10 mouse cellular contexts compared by ENCODE assay signal in the genomic region with DNA sequence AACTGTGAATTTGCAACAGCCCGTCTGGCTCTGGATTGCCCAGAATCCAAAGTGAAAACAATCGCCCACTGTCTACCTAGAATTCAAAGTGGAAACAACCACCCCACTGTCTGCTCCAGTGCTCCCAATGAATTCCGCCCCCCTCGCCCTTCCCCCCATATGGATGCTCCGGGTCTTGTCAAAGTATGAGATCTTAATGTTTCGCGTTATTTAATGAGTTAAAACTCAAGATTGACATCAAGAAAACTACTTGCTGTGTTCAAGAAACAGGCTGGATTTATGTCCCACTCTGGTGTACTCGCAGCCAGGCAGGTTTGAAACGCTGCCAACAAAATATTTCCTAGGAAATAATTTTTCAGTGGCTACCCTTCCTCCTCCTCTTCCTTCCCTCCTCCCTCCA. TPM values are rescaled to one million over a fixed set of nuclear protein-coding genes. Genes with fewer than 3 reads are reported as not detected.
DNase-seq lines count a peak whose midpoint lies in the region; ATAC-seq lines count a peak whose summit lies in the region.
"Had no signal": no experiment of that assay in that cellular context is flagged by ENCODE, and none has a peak within 500 bp of the region (broad histone marks: within the 10 kb centered on the region; RNA-seq: fewer than 3 reads in every experiment).

No protein-coding gene starts in this region.

- H3K9ac ChIP-seq in neural tube, embryonic 11.5 days (ENCODE audit: low read length) = no peak overlapping the region
- no peak overlapping the region for H3K9ac ChIP-seq in neural tube, embryonic 15.5 days (replicated peaks)

- H3K4me2 ChIP-seq in neural tube, embryonic 11.5 days (ENCODE audit: low read depth) = peak overlapping the region; percentile 98; the same call in 1 of the 2 replicates
- peak overlapping the region; percentile 99 for H3K4me2 ChIP-seq in neural tube, embryonic 15.5 days

- WGBS in neural tube, embryonic 11.5 days = 59% methylated on average over 9 of the region's 9 CpGs
- 48% methylated on average over 9 of the region's 9 CpGs for WGBS in neural tube, embryonic 15.5 days

- DNase-seq in neural tube, embryonic 11.5 days (ENCODE audit: low spot score) = peak; percentile 40
- no peak for DNase-seq in neural tube, embryonic 10.5 days (ENCODE audit: extremely low spot score, low spot score)
- peak; percentile 44 for DNase-seq in kidney, postnatal 10 days
- no peak for DNase-seq in natural killer cell, adult 2 months (ENCODE audit: low spot score in 2 of 2)
- DNase-seq in spleen, adult 12 weeks (ENCODE audit: low spot score) = no peak

- peak overlapping the region; percentile 42; the same call in 1 of the 2 replicates for H3K27ac ChIP-seq in neural tube, embryonic 11.5 days (ENCODE audit: low read depth, low read length)
- peak overlapping the region; percentile 65 for H3K27ac ChIP-seq in neural tube, embryonic 15.5 days (replicated peaks)

- peaks cover 58% of the 10 kb centered on the region for H3K4me1 ChIP-seq in erythroblast, embryonic 14.5 days (ENCODE audit: control insufficient read depth)
- H3K4me1 ChIP-seq in neural tube, embryonic 11.5 days (ENCODE audit: control insufficient read depth, insufficient read depth, low read length) = peaks cover 11% of the 10 kb centered on the region
- peaks cover 42% of the 10 kb centered on the region for H3K4me1 ChIP-seq in neural tube, embryonic 15.5 days

- H3K4me3 ChIP-seq in erythroblast, embryonic 14.5 days (replicated peaks) = peak overlapping the region; percentile 91
- H3K4me3 ChIP-seq in neural tube, embryonic 11.5 days (ENCODE audit: low read depth, low read length) = no peak overlapping the region
- peak overlapping the region; percentile 88; the same call in 1 of the 2 replicates for H3K4me3 ChIP-seq in neural tube, embryonic 15.5 days (replicated peaks)

- H3K36me3 ChIP-seq in erythroblast, embryonic 14.5 days (ENCODE audit: control insufficient read depth) = peaks cover 29% of the 10 kb centered on the region
- peaks cover 4% of the 10 kb centered on the region for H3K36me3 ChIP-seq in neural tube, embryonic 11.5 days (ENCODE audit: control insufficient read depth, insufficient read depth, low read length)
- peaks cover 16% of the 10 kb centered on the region for H3K36me3 ChIP-seq in neural tube, embryonic 15.5 days

- H3K9me3 ChIP-seq in erythroblast, embryonic 14.5 days (ENCODE audit: control insufficient read depth, low read length) = no peaks in the 10 kb centered on the region
- H3K9me3 ChIP-seq in neural tube, embryonic 11.5 days (ENCODE audit: control insufficient read depth, low read length) = no peaks in the 10 kb centered on the region
- no peaks in the 10 kb centered on the region for H3K9me3 ChIP-seq in neural tube, embryonic 15.5 days (replicated peaks)

- no peak for ATAC-seq in erythroblast, adult 5-6 weeks (replicated peaks; ENCODE audit: low FRiP score, poor library complexity, severe bottlenecking)
- peak; percentile 21; the same call in 1 of the 2 replicates for ATAC-seq in neural tube, embryonic 11.5 days (ENCODE audit: insufficient read depth, low FRiP score, low TSS enrichment)
- ATAC-seq in neural tube, embryonic 15.5 days (ENCODE audit: low FRiP score) = 0 out of 2 replicates have a peak, but pooled peaks have one; percentile 9

- H3K27me3 ChIP-seq in erythroblast, embryonic 14.5 days (ENCODE audit: control insufficient read depth) = peaks cover 33% of the 10 kb centered on the region
- no peaks in the 10 kb centered on the region for H3K27me3 ChIP-seq in neural tube, embryonic 11.5 days (ENCODE audit: control insufficient read depth, insufficient read depth, low read length)
- H3K27me3 ChIP-seq in neural tube, embryonic 15.5 days (replicated peaks) = no peaks in the 10 kb centered on the region

RNA-seq across cellular contexts. Expression of gene 2510039O18Rik, which starts 0.6 kb away (rescaled TPM):
- 5.7 and 5.9 TPM in 2 replicates for polyA plus RNA-seq in erythroblast, embryonic 14.5 days (2012)
- total RNA-seq in erythroblast, adult 5-6 weeks (2015; ENCODE audit: low replicate concordance) = 12.1 and 14.4 TPM in 2 replicates
- 9.6 and 11.1 TPM in 2 replicates for total RNA-seq in erythroblast, adult 5-6 weeks (2017; ENCODE audit: low replicate concordance)
- 19.7 and 20.6 TPM in 2 replicates for polyA plus RNA-seq in neural tube, embryonic 11.5 days (2014; fragmentation: Nextera tagmentation; extraction: Ambion mirVana)
- 11.5 and 13.5 TPM in 2 replicates for polyA plus RNA-seq in neural tube, embryonic 15.5 days (2015; fragmentation: Nextera tagmentation; extraction: Ambion mirVana)

RNA-seq across cellular contexts. Expression of gene Plod1, which starts 3.5 kb away (rescaled TPM):
- polyA plus RNA-seq in erythroblast, embryonic 14.5 days (2012) = 0.14 and 0.29 TPM in 2 replicates
- total RNA-seq in erythroblast, adult 5-6 weeks (2015; ENCODE audit: low replicate concordance) = 1.5 and 2.1 TPM in 2 replicates
- total RNA-seq in erythroblast, adult 5-6 weeks (2017; ENCODE audit: low replicate concordance) = 2.4 and 2.6 TPM in 2 replicates
- 33.2 and 35.2 TPM in 2 replicates for polyA plus RNA-seq in neural tube, embryonic 11.5 days (2014; fragmentation: Nextera tagmentation; extraction: Ambion mirVana)
- polyA plus RNA-seq in neural tube, embryonic 15.5 days (2015; fragmentation: Nextera tagmentation; extraction: Ambion mirVana) = 29.2 and 31.8 TPM in 2 replicates

RNA-seq across cellular contexts. Expression of gene Mfn2, which starts 35.6 kb away (rescaled TPM):
- 0.89 and 1.5 TPM in 2 replicates for polyA plus RNA-seq in erythroblast, embryonic 14.5 days (2012)
- total RNA-seq in erythroblast, adult 5-6 weeks (2015; ENCODE audit: low replicate concordance) = 5.2 and 5.6 TPM in 2 replicates
- total RNA-seq in erythroblast, adult 5-6 weeks (2017; ENCODE audit: low replicate concordance) = 6.1 and 6.6 TPM in 2 replicates
- polyA plus RNA-seq in neural tube, embryonic 11.5 days (2014; fragmentation: Nextera tagmentation; extraction: Ambion mirVana) = 47.5 and 50.0 TPM in 2 replicates
- polyA plus RNA-seq in neural tube, embryonic 15.5 days (2015; fragmentation: Nextera tagmentation; extraction: Ambion mirVana) = 89.9 and 100 TPM in 2 replicates

RNA-seq across cellular contexts. Expression of gene Nppb, which starts 45.5 kb away (rescaled TPM):
- polyA plus RNA-seq in erythroblast, embryonic 14.5 days (2012) = not detected in 2 replicates
- total RNA-seq in erythroblast, adult 5-6 weeks (2015; ENCODE audit: low replicate concordance) = not detected in 2 replicates
- total RNA-seq in erythroblast, adult 5-6 weeks (2017; ENCODE audit: low replicate concordance) = not detected in 2 replicates
- polyA plus RNA-seq in neural tube, embryonic 11.5 days (2014; fragmentation: Nextera tagmentation; extraction: Ambion mirVana) = 0.72 and 0.87 TPM in 2 replicates
- polyA plus RNA-seq in neural tube, embryonic 15.5 days (2015; fragmentation: Nextera tagmentation; extraction: Ambion mirVana) = 0.33 TPM in 1 of 2 replicates, not detected in the other
- polyA plus RNA-seq: gonadal fat pad, adult 2 months; spleen, adult 2 months had no signal

Comparison
In these comparisons a context has a peak if more than half of its experiments do, and no peak if none do; other contexts are left out.
1. DNase-seq: peak in neural tube, embryonic 11.5 days (single experiment) and kidney, postnatal 10 days (single experiment); none in neural tube, embryonic 10.5 days (single experiment), natural killer cell, adult 2 months (0 of 2) and spleen, adult 12 weeks (single experiment).
2. RNA of gene Plod1, which starts 3.5 kb away (polyA plus RNA-seq): 33.2 to 35.2 TPM in neural tube, embryonic 11.5 days and 29.2 to 31.8 TPM in neural tube, embryonic 15.5 days; 0.14 to 0.29 TPM in erythroblast, embryonic 14.5 days; every median in the first group is over 10 times any median in the second.
3. RNA of gene Mfn2, which starts 35.6 kb away (polyA plus RNA-seq): 89.9 to 100 TPM in neural tube, embryonic 15.5 days and 47.5 to 50.0 TPM in neural tube, embryonic 11.5 days; 0.89 to 1.5 TPM in erythroblast, embryonic 14.5 days; every median in the first group is over 10 times any median in the second.